ENCODE assay signal across 8 mouse cellular contexts in genomic region chr17:56255863-56256238, GRCm38 (mm10). TPM values are rescaled to one million over a fixed set of nuclear protein-coding genes. Genes with fewer than 3 reads are reported as not detected.
DNase-seq lines count a peak whose midpoint lies in the region; ATAC-seq lines count a peak whose summit lies in the region.

No protein-coding gene starts in this region.

- H3K4me3 ChIP-seq in hindbrain, embryonic 15.5 days = peak overlapping the region; percentile 54

- no peaks in the 10 kb centered on the region for H3K9me3 ChIP-seq in hindbrain, embryonic 15.5 days

- H3K27ac ChIP-seq in hindbrain, embryonic 15.5 days (replicated peaks) = peak overlapping the region; percentile 95

- H3K36me3 ChIP-seq in hindbrain, embryonic 15.5 days = peaks cover 21% of the 10 kb centered on the region

- peak overlapping the region; percentile 52 for H3K9ac ChIP-seq in hindbrain, embryonic 15.5 days

- peak; percentile 98 for DNase-seq in T-cell, adult 2 months (ENCODE audit: low spot score)
- DNase-seq in cerebellum, postnatal 36 days = peak; percentile 99 to 100
- DNase-seq in frontal cortex, postnatal 36 days (ENCODE audit: low spot score in 2 of 2) = peak; percentile 97 to 99
- peak; percentile 98 for DNase-seq in left cerebral cortex, adult 11 months (ENCODE audit: low spot score)
- DNase-seq in lung, postnatal 4 days = peak; percentile 98 to 99
- DNase-seq in retina, postnatal 7 days (ENCODE audit: low read depth, low spot score) = peak; percentile 97
- DNase-seq in urinary bladder, adult 2 months (ENCODE audit: low spot score) = peak; percentile 96

- peak; percentile 91 for ATAC-seq in hindbrain, embryonic 15.5 days (ENCODE audit: low FRiP score, low read depth)

- WGBS in hindbrain, embryonic 15.5 days = 0% methylated on average over 32 of the region's 32 CpGs

- peaks cover 55% of the 10 kb centered on the region for H3K4me1 ChIP-seq in hindbrain, embryonic 15.5 days (replicated peaks)

- no peaks in the 10 kb centered on the region for H3K27me3 ChIP-seq in hindbrain, embryonic 15.5 days

- peak overlapping the region; percentile 63 for H3K4me2 ChIP-seq in hindbrain, embryonic 15.5 days

RNA-seq across cellular contexts. Expression of gene Fem1a, which starts 0.8 kb away (rescaled TPM):
- 18.2 and 18.8 TPM in 2 replicates for polyA plus RNA-seq in hindbrain, embryonic 15.5 days (2015; fragmentation: Nextera tagmentation; extraction: Ambion mirVana)
- 14.4 and 17.2 TPM in 2 replicates for polyA plus RNA-seq in urinary bladder, adult 2 months (2012; rRNA removed)

RNA-seq across cellular contexts. Expression of gene Ticam1, which starts 20.7 kb away (rescaled TPM):
- 1.3 and 1.8 TPM in 2 replicates for polyA plus RNA-seq in hindbrain, embryonic 15.5 days (2015; fragmentation: Nextera tagmentation; extraction: Ambion mirVana)
- 8.7 and 10.0 TPM in 2 replicates for polyA plus RNA-seq in urinary bladder, adult 2 months (2012; rRNA removed)

RNA-seq across cellular contexts. Expression of gene Plin3, which starts 36.8 kb away (rescaled TPM):
- 16.6 and 17.5 TPM in 2 replicates for polyA plus RNA-seq in hindbrain, embryonic 15.5 days (2015; fragmentation: Nextera tagmentation; extraction: Ambion mirVana)
- 34.6 and 43.6 TPM in 2 replicates for polyA plus RNA-seq in urinary bladder, adult 2 months (2012; rRNA removed)

RNA-seq across cellular contexts. Expression of gene Dpp9, which starts 37.1 kb away (rescaled TPM):
- 25.6 and 28.8 TPM in 2 replicates for polyA plus RNA-seq in hindbrain, embryonic 15.5 days (2015; fragmentation: Nextera tagmentation; extraction: Ambion mirVana)
- 24.1 and 24.8 TPM in 2 replicates for polyA plus RNA-seq in urinary bladder, adult 2 months (2012; rRNA removed)

RNA-seq across cellular contexts. Expression of gene Arrdc5, which starts 44.2 kb away (rescaled TPM):
- not detected in 2 replicates for polyA plus RNA-seq in hindbrain, embryonic 15.5 days (2015; fragmentation: Nextera tagmentation; extraction: Ambion mirVana)
- not detected in 2 replicates for polyA plus RNA-seq in urinary bladder, adult 2 months (2012; rRNA removed)

Comparison
In these comparisons a context has a peak if more than half of its experiments do, and no peak if none do; other contexts are left out.
1. Peak in every context shown above with its lines: DNase-seq, ATAC-seq, H3K4me3 ChIP-seq and H3K27ac ChIP-seq.